Mouse (Mus musculus): Measurements from ENCODE around the gene Fktn. TPM values are rescaled to one million over a fixed set of nuclear protein-coding genes. Genes with fewer than 3 reads are reported as not detected.
"Not testable (repeated sequence)": the region's sequence is repeated elsewhere in the genome, so short reads cannot be mapped to it uniquely, and the experiment has no call there.

Gene Fktn
- polyA plus RNA-seq (2012): 0.02 TPM in 1 of 2 replicates, not detected in the other

- Histone ChIP-seq H3K36me3 (ENCODE audit: control insufficient read depth) (no peaks in the 10 kb centered on the region), H3K9me3 (ENCODE audit: control insufficient read depth, low read length) (no peaks in the 10 kb centered on the region), H3K4me3 (replicated peaks) (peak within 1 kb of the TSS; percentile 93), H3K4me1 (ENCODE audit: control insufficient read depth) (peaks cover 19% of the 10 kb centered on the region), H3K27me3 (ENCODE audit: control insufficient read depth) (no peaks in the 10 kb centered on the region)
- TF ChIP-seq TAL1 (IDR thresholded peaks at IDR 0.05; ENCODE audit: low read length) (no peak), GATA1 (IDR thresholded peaks at IDR 0.05; ENCODE audit: low read length) (no peak)
These were observed at the start of gene Fktn for GRCm38 (mm10) chr4:53713704-53714050. Gene Fktn, plus strand, starts transcription at chr4:53713998.

GRCm38 (mm10) chr4:53682092-53682491, 31.7 kb upstream of the Fktn start:
- Histone ChIP-seq H3K4me3 (replicated peaks) (no peak overlapping the region), H3K9me3 (ENCODE audit: control insufficient read depth, low read length) (no peaks in the 10 kb centered on the region), H3K36me3 (ENCODE audit: control insufficient read depth) (no peaks in the 10 kb centered on the region), H3K4me1 (ENCODE audit: control insufficient read depth) (no peaks in the 10 kb centered on the region), H3K27me3 (ENCODE audit: control insufficient read depth) (no peaks in the 10 kb centered on the region)
- TF ChIP-seq TAL1 (IDR thresholded peaks at IDR 0.05; ENCODE audit: low read length): no peak
- no peak for TF ChIP-seq GATA1 (IDR thresholded peaks at IDR 0.05; ENCODE audit: low read length)

- Histone ChIP-seq H3K4me3 (replicated peaks) (no peak overlapping the region), H3K4me1 (ENCODE audit: control insufficient read depth) (no peaks in the 10 kb centered on the region), H3K36me3 (ENCODE audit: control insufficient read depth) (no peaks in the 10 kb centered on the region), H3K9me3 (ENCODE audit: control insufficient read depth, low read length) (no peaks in the 10 kb centered on the region), H3K27me3 (ENCODE audit: control insufficient read depth) (no peaks in the 10 kb centered on the region)
- no peak for TF ChIP-seq TAL1 (IDR thresholded peaks at IDR 0.05; ENCODE audit: low read length)
- no peak for TF ChIP-seq GATA1 (IDR thresholded peaks at IDR 0.05; ENCODE audit: low read length)
These were observed 24.8 kb upstream of the Fktn start for GRCm38 (mm10) chr4:53688965-53689364.

- H3K4me3 ChIP-seq (replicated peaks): no peak overlapping the region
- H3K27me3 ChIP-seq (ENCODE audit: control insufficient read depth): no peaks in the 10 kb centered on the region
- no peak for TF ChIP-seq TAL1 (IDR thresholded peaks at IDR 0.05; ENCODE audit: low read length)
- TF ChIP-seq GATA1 (IDR thresholded peaks at IDR 0.05; ENCODE audit: low read length): no peak
- H3K4me1 ChIP-seq (ENCODE audit: control insufficient read depth): no peaks in the 10 kb centered on the region
- H3K36me3 ChIP-seq (ENCODE audit: control insufficient read depth): no peaks in the 10 kb centered on the region; the same call in 1 of the 2 replicates
- H3K9me3 ChIP-seq (ENCODE audit: control insufficient read depth, low read length): no peaks in the 10 kb centered on the region
These were observed 22.4 kb upstream of the Fktn start for GRCm38 (mm10) chr4:53691418-53691817.

- H3K9me3 ChIP-seq (ENCODE audit: control insufficient read depth, low read length); H3K4me1 ChIP-seq (ENCODE audit: control insufficient read depth); H3K4me3 ChIP-seq (replicated peaks); H3K27me3 ChIP-seq (ENCODE audit: control insufficient read depth); H3K36me3 ChIP-seq (ENCODE audit: control insufficient read depth): not testable (repeated sequence)
These were observed 4.6 kb upstream of the Fktn start for GRCm38 (mm10) chr4:53709166-53709565.

GRCm38 (mm10) chr4:53710021-53710420, 3.8 kb upstream of the Fktn start:
- peaks cover 14% of the 10 kb centered on the region for H3K4me1 ChIP-seq (ENCODE audit: control insufficient read depth)
- H3K27me3 ChIP-seq (ENCODE audit: control insufficient read depth): no peaks in the 10 kb centered on the region
- H3K36me3 ChIP-seq (ENCODE audit: control insufficient read depth): no peaks in the 10 kb centered on the region
- no peaks in the 10 kb centered on the region for H3K9me3 ChIP-seq (ENCODE audit: control insufficient read depth, low read length)
- no peak for TF ChIP-seq GATA1 (IDR thresholded peaks at IDR 0.05; ENCODE audit: low read length)
- no peak for TF ChIP-seq TAL1 (IDR thresholded peaks at IDR 0.05; ENCODE audit: low read length)
- H3K4me3 ChIP-seq (replicated peaks): no peak overlapping the region

GRCm38 (mm10) chr4:53710555-53711328, 3.1 kb upstream of the Fktn start:
- TF ChIP-seq TAL1 (IDR thresholded peaks at IDR 0.05; ENCODE audit: low read length) (no peak), GATA1 (IDR thresholded peaks at IDR 0.05; ENCODE audit: low read length) (no peak)
- Histone ChIP-seq H3K9me3 (ENCODE audit: control insufficient read depth, low read length) (no peaks in the 10 kb centered on the region), H3K4me1 (ENCODE audit: control insufficient read depth) (peaks cover 19% of the 10 kb centered on the region), H3K36me3 (ENCODE audit: control insufficient read depth) (no peaks in the 10 kb centered on the region), H3K4me3 (replicated peaks) (no peak overlapping the region), H3K27me3 (ENCODE audit: control insufficient read depth) (no peaks in the 10 kb centered on the region)

GRCm38 (mm10) chr4:53714051-53714814, 435 bp downstream of the Fktn start:
- Histone ChIP-seq H3K4me3 (replicated peaks) (peak overlapping the region; percentile 93), H3K4me1 (ENCODE audit: control insufficient read depth) (peaks cover 19% of the 10 kb centered on the region), H3K27me3 (ENCODE audit: control insufficient read depth) (no peaks in the 10 kb centered on the region), H3K9me3 (ENCODE audit: control insufficient read depth, low read length) (no peaks in the 10 kb centered on the region), H3K36me3 (ENCODE audit: control insufficient read depth) (no peaks in the 10 kb centered on the region)
- TF ChIP-seq TAL1 (IDR thresholded peaks at IDR 0.05; ENCODE audit: low read length): no peak
- TF ChIP-seq GATA1 (IDR thresholded peaks at IDR 0.05; ENCODE audit: low read length): no peak

- no peak overlapping the region for H3K4me3 ChIP-seq (replicated peaks)
- H3K36me3 ChIP-seq (ENCODE audit: control insufficient read depth): peaks cover 2% of the 10 kb centered on the region
- TF ChIP-seq GATA1 (IDR thresholded peaks at IDR 0.05; ENCODE audit: low read length) (no peak), TAL1 (IDR thresholded peaks at IDR 0.05; ENCODE audit: low read length) (no peak)
- peaks cover 19% of the 10 kb centered on the region for H3K4me1 ChIP-seq (ENCODE audit: control insufficient read depth)
- no peaks in the 10 kb centered on the region for H3K9me3 ChIP-seq (ENCODE audit: control insufficient read depth, low read length)
- H3K27me3 ChIP-seq (ENCODE audit: control insufficient read depth): no peaks in the 10 kb centered on the region
These were observed 2.2 kb downstream of the Fktn start for GRCm38 (mm10) chr4:53715977-53716376.

Data from erythroblast, embryonic 14.5 days (primary cell).